Mouse (Mus musculus): ENCODE measurements at regions not wholly inside any gene's neighbourhood (a gene's known extent, or its start where the extent isn't known, plus 50 kb on each side); places are given as distances from the start of the nearest gene placed in this dataset.

- no peak overlapping the region for H3K27ac ChIP-seq (ENCODE audit: low read length)
- H3K9me3 ChIP-seq (ENCODE audit: control insufficient read depth, low read length) = no peaks in the 10 kb centered on the region
- H3K36me3 ChIP-seq (ENCODE audit: control insufficient read depth, insufficient read depth) = no peaks in the 10 kb centered on the region
- no peaks in the 10 kb centered on the region for H3K27me3 ChIP-seq (replicated peaks; ENCODE audit: control insufficient read depth, insufficient read depth, low read length)
- no peak overlapping the region for H3K4me3 ChIP-seq (replicated peaks; ENCODE audit: low read length)
- H3K4me2 ChIP-seq (ENCODE audit: low read length) = no peak overlapping the region
- WGBS = 58% methylated on average over 13 of the region's 13 CpGs
- H3K4me1 ChIP-seq (replicated peaks; ENCODE audit: control insufficient read depth, insufficient read depth, low read length) = no peaks in the 10 kb centered on the region
- ATAC-seq = no peak
- no peak overlapping the region for H3K9ac ChIP-seq (replicated peaks; ENCODE audit: low read depth, low read length)
Observed at GRCm38 (mm10) chr3:34757813-34758510, 107.8 kb downstream of the Sox2 start.

DNA sequence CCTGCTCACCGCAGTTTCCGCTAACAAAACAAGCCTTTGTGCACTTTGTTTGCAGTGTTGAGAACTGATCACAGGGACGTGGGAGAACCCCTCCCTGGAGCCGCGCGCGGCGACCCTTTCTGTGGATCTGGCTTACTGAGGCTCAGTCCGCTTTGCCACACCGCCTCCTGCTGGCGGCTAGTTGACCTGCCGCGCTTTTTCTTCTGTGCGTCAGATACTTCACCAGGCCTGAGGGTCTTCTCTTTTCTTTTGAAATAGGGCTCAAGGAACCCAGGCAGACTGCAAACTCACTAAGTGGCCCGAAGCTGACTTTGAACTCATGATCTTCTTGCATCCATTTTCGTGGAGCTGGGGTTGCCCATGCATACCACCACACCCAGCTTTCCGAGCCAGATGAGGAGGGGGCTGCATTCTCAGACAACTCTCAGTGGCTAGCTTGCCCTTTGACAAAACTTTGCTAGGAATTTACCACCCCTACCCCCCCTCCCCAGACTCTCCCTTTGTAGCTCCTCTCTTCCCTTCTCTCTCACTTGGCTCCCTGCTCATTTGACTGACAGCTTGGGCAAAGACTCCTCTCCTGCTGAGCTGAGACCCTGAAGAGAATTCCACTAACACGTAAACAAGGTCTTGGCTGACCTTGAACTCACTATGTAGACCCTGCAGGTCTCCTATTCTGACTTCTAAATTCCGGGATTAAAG lies 109.9 kb downstream of the Sox2 start:
- no peak overlapping the region for H3K27ac ChIP-seq (ENCODE audit: low read length)
- H3K4me3 ChIP-seq (replicated peaks; ENCODE audit: low read length) = no peak overlapping the region
- no peaks in the 10 kb centered on the region for H3K9me3 ChIP-seq (ENCODE audit: control insufficient read depth, low read length)
- H3K36me3 ChIP-seq (ENCODE audit: control insufficient read depth, insufficient read depth) = no peaks in the 10 kb centered on the region
- H3K4me1 ChIP-seq (replicated peaks; ENCODE audit: control insufficient read depth, insufficient read depth, low read length) = no peaks in the 10 kb centered on the region
- ATAC-seq = no peak
- H3K9ac ChIP-seq (replicated peaks; ENCODE audit: low read depth, low read length) = no peak overlapping the region
- no peak overlapping the region for H3K4me2 ChIP-seq (ENCODE audit: low read length)
- 82% methylated on average over 19 of the region's 19 CpGs for WGBS
- no peaks in the 10 kb centered on the region for H3K27me3 ChIP-seq (replicated peaks; ENCODE audit: control insufficient read depth, insufficient read depth, low read length)

DNA sequence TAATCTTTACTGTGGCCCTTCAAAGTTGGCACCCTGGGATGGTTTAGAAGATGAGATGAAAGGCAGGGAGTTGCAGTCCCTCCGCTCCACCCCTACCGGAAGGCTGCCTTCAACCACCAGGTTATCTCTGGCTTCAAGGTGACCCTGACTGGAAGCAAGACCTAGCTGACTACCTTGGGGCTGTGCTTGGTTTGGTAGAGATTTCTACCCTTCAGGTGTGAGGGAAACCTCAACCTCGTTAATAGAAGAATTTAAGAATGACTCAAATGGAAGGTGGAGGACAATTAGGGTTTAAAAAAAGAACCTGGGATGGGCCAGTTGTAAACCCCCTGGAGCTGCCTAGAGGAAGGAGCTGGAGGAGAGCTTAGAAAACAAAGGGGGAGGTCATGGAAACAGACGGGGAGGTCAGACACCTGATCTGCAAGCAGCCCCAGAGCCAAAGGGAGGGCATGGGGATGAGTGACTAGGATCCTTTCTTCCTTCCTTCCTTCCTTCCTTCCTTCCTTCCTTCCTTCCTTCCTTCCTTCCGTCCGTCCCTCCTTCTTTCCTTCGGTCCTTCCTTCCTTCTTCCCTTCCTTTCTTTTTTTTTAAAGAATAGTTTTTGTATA lies 111.1 kb downstream of the Sox2 start:
- no peak overlapping the region for H3K4me2 ChIP-seq (ENCODE audit: low read length)
- no peaks in the 10 kb centered on the region for H3K9me3 ChIP-seq (ENCODE audit: control insufficient read depth, low read length)
- WGBS = 69% methylated on average over 7 of the region's 7 CpGs
- H3K27me3 ChIP-seq (replicated peaks; ENCODE audit: control insufficient read depth, insufficient read depth, low read length) = no peaks in the 10 kb centered on the region
- no peaks in the 10 kb centered on the region for H3K36me3 ChIP-seq (ENCODE audit: control insufficient read depth, insufficient read depth)
- no peak for ATAC-seq
- H3K4me3 ChIP-seq (replicated peaks; ENCODE audit: low read length) = no peak overlapping the region
- no peak overlapping the region for H3K9ac ChIP-seq (replicated peaks; ENCODE audit: low read depth, low read length)
- no peaks in the 10 kb centered on the region for H3K4me1 ChIP-seq (replicated peaks; ENCODE audit: control insufficient read depth, insufficient read depth, low read length)
- no peak overlapping the region for H3K27ac ChIP-seq (ENCODE audit: low read length)

DNA sequence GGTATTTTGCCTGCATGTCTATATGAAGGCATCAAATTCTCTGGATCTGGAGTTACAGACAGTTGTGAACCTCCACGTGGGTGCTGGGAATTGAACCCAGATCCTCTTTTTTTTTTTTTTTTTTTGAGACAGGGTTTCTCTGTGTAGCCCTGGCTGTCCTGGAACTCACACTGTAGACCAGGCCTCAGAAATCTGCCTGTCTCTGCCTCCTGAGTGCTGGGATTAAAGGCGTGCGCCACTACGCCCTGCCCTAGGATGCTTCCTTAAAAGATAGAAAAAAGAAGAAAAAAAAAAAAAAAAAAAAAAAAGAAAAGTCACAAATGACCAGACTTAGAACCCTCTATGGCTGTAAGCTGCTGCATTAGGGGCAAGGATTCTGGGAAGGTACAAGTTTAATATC lies 111.6 kb downstream of the Sox2 start:
- Histone ChIP-seq H3K36me3 (ENCODE audit: control insufficient read depth, insufficient read depth) (no peaks in the 10 kb centered on the region), H3K4me3 (replicated peaks; ENCODE audit: low read length) (no peak overlapping the region), H3K4me2 (ENCODE audit: low read length) (no peak overlapping the region), H3K27me3 (replicated peaks; ENCODE audit: control insufficient read depth, insufficient read depth, low read length) (no peaks in the 10 kb centered on the region), H3K9me3 (ENCODE audit: control insufficient read depth, low read length) (no peaks in the 10 kb centered on the region), H3K27ac (ENCODE audit: low read length) (no peak overlapping the region), H3K9ac (replicated peaks; ENCODE audit: low read depth, low read length) (no peak overlapping the region), H3K4me1 (replicated peaks; ENCODE audit: control insufficient read depth, insufficient read depth, low read length) (no peaks in the 10 kb centered on the region)
- whole genome bisulfite sequencing = 94% methylated on average over 4 of the region's 4 CpGs
- no peak for ATAC-seq

DNA sequence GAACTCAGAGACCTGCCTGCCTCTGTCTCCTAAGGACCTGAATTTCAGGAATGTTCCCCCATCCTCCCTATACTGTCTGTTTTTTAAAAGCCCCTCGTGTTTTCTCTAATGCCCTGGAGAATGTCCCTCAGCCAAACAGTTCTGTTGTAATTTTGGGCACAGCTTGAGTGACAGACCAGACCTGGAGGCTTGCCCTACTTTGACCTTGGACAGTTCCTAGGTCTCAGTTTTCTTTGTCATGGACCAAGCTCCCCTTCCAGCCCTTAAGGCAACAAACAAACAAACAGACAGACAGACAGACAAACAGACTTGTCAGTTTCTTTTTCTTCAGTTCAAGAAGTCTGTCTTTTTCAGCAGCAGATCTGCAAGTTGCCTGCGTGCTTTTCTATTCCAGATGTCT lies 114.4 kb downstream of the Sox2 start:
- 66% methylated on average over 2 of the region's 2 CpGs for WGBS
- H3K4me3 ChIP-seq (replicated peaks; ENCODE audit: low read length) = no peak overlapping the region
- H3K9ac ChIP-seq (replicated peaks; ENCODE audit: low read depth, low read length) = no peak overlapping the region
- H3K9me3 ChIP-seq (ENCODE audit: control insufficient read depth, low read length) = no peaks in the 10 kb centered on the region
- ATAC-seq = no peak
- no peak overlapping the region for H3K4me2 ChIP-seq (ENCODE audit: low read length)
- no peaks in the 10 kb centered on the region for H3K27me3 ChIP-seq (replicated peaks; ENCODE audit: control insufficient read depth, insufficient read depth, low read length)
- no peak overlapping the region for H3K27ac ChIP-seq (ENCODE audit: low read length)
- H3K36me3 ChIP-seq (ENCODE audit: control insufficient read depth, insufficient read depth) = no peaks in the 10 kb centered on the region
- no peaks in the 10 kb centered on the region for H3K4me1 ChIP-seq (replicated peaks; ENCODE audit: control insufficient read depth, insufficient read depth, low read length)

DNA sequence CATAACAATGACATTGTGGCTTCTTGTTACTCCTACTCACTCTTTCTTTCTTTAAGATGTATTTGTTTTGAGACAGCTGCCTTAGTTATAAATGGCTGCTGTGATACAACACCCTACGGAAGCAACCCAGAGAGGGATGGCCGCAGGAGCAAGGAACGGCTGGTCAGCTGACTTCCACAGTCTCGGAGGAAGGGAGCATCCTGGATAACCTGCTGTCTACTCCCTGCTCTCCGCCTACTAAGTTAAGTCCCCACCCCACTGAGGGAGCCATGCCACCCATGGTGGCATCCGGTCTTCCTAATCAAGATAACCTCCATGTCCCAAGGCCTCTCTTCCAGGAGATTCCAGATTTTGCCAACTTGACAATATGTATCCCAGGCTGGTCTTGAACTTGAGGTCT lies 114.9 kb downstream of the Sox2 start:
- Histone ChIP-seq H3K4me3 (replicated peaks; ENCODE audit: low read length) (no peak overlapping the region), H3K9ac (replicated peaks; ENCODE audit: low read depth, low read length) (no peak overlapping the region), H3K4me2 (ENCODE audit: low read length) (no peak overlapping the region), H3K27ac (ENCODE audit: low read length) (no peak overlapping the region), H3K9me3 (ENCODE audit: control insufficient read depth, low read length) (no peaks in the 10 kb centered on the region), H3K27me3 (replicated peaks; ENCODE audit: control insufficient read depth, insufficient read depth, low read length) (no peaks in the 10 kb centered on the region), H3K4me1 (replicated peaks; ENCODE audit: control insufficient read depth, insufficient read depth, low read length) (no peaks in the 10 kb centered on the region), H3K36me3 (ENCODE audit: control insufficient read depth, insufficient read depth) (no peaks in the 10 kb centered on the region)
- WGBS = 83% methylated on average over 6 of the region's 6 CpGs
- no peak for ATAC-seq

- H3K27ac ChIP-seq (ENCODE audit: low read length) = no peak overlapping the region
- no peaks in the 10 kb centered on the region for H3K27me3 ChIP-seq (replicated peaks; ENCODE audit: control insufficient read depth, insufficient read depth, low read length)
- 26% methylated on average over 2 of the region's 3 CpGs for WGBS
- H3K4me1 ChIP-seq (replicated peaks; ENCODE audit: control insufficient read depth, insufficient read depth, low read length) = peaks cover 7% of the 10 kb centered on the region
- no peak overlapping the region for H3K4me3 ChIP-seq (replicated peaks; ENCODE audit: low read length)
- H3K4me2 ChIP-seq (ENCODE audit: low read length) = no peak overlapping the region
- no peak for ATAC-seq
- no peak overlapping the region for H3K9ac ChIP-seq (replicated peaks; ENCODE audit: low read depth, low read length)
- H3K36me3 ChIP-seq (ENCODE audit: control insufficient read depth, insufficient read depth) = no peaks in the 10 kb centered on the region
- no peaks in the 10 kb centered on the region for H3K9me3 ChIP-seq (ENCODE audit: control insufficient read depth, low read length)
Observed at GRCm38 (mm10) chr3:34769818-34770217, 119.6 kb downstream of the Sox2 start.

GRCm38 (mm10) chr3:34770271-34770670 lies 120.1 kb downstream of the Sox2 start:
- WGBS = 82% methylated on average over 6 of the region's 6 CpGs
- ATAC-seq = no peak
- no peaks in the 10 kb centered on the region for H3K9me3 ChIP-seq (ENCODE audit: control insufficient read depth, low read length)

GRCm38 (mm10) chr3:34772035-34772434 lies 121.8 kb downstream of the Sox2 start:
- no peak overlapping the region for H3K27ac ChIP-seq (ENCODE audit: low read length)
- no peak for ATAC-seq

More at GRCm38 (mm10) chr3:34770271-34770670, 120.1 kb downstream of the Sox2 start:
- no peak overlapping the region for H3K4me2 ChIP-seq (ENCODE audit: low read length)
- H3K4me3 ChIP-seq (replicated peaks; ENCODE audit: low read length) = no peak overlapping the region
- H3K27me3 ChIP-seq (replicated peaks; ENCODE audit: control insufficient read depth, insufficient read depth, low read length) = no peaks in the 10 kb centered on the region
- peaks cover 7% of the 10 kb centered on the region for H3K4me1 ChIP-seq (replicated peaks; ENCODE audit: control insufficient read depth, insufficient read depth, low read length)
- no peak overlapping the region for H3K9ac ChIP-seq (replicated peaks; ENCODE audit: low read depth, low read length)
- H3K36me3 ChIP-seq (ENCODE audit: control insufficient read depth, insufficient read depth) = no peaks in the 10 kb centered on the region
- no peak overlapping the region for H3K27ac ChIP-seq (ENCODE audit: low read length)

More at GRCm38 (mm10) chr3:34772035-34772434, 121.8 kb downstream of the Sox2 start:
- H3K36me3 ChIP-seq (ENCODE audit: control insufficient read depth, insufficient read depth) = no peaks in the 10 kb centered on the region
- no peak overlapping the region for H3K4me2 ChIP-seq (ENCODE audit: low read length)
- no peak overlapping the region for H3K9ac ChIP-seq (replicated peaks; ENCODE audit: low read depth, low read length)
- WGBS = 90% methylated on average over 3 of the region's 3 CpGs
- no peaks in the 10 kb centered on the region for H3K9me3 ChIP-seq (ENCODE audit: control insufficient read depth, low read length)
- H3K27me3 ChIP-seq (replicated peaks; ENCODE audit: control insufficient read depth, insufficient read depth, low read length) = no peaks in the 10 kb centered on the region
- peaks cover 7% of the 10 kb centered on the region for H3K4me1 ChIP-seq (replicated peaks; ENCODE audit: control insufficient read depth, insufficient read depth, low read length)
- no peak overlapping the region for H3K4me3 ChIP-seq (replicated peaks; ENCODE audit: low read length)
